Mouse (Mus musculus) hindbrain, embryonic 15.5 days (tissue): ENCODE results near the gene Tfrc. TPM values are rescaled to one million over a fixed set of nuclear protein-coding genes. Genes with fewer than 3 reads are reported as not detected.
"Not testable (repeated sequence)": the region's sequence is repeated elsewhere in the genome, so short reads cannot be mapped to it uniquely, and the experiment has no call there.

Source experiments
- ATAC-seq: fragments of 200-750 bp; cut with Nextera tagmentation; 2 replicates; pipeline ENCODE4 v1.8.0; 2017; ENCODE audit warnings: low read depth, moderate number of reproducible peaks, moderate TSS enrichment; ENCODE audit not compliant: low FRiP score
- H3K27ac ChIP-seq: fragments of 300-500 bp; sonication (generic); replicated peaks from 2 replicates; pipeline ENCODE4 v1.5.1; 2015; ENCODE audit warnings: mild to moderate bottlenecking, inconsistent platforms
- H3K27me3 ChIP-seq: fragments of 300-500 bp; sonication (generic); 2 replicates; pipeline ENCODE4 v1.6.1; 2015; ENCODE audit warnings: control low read depth, inconsistent platforms
- H3K36me3 ChIP-seq: fragments of 300-500 bp; sonication (generic); 2 replicates; pipeline ENCODE4 v1.6.1; 2015; ENCODE audit warnings: control low read depth, inconsistent platforms
- H3K4me1 ChIP-seq: fragments of 300-500 bp; sonication (generic); replicated peaks from 2 replicates; pipeline ENCODE4 v1.6.1; 2015; ENCODE audit warnings: control low read depth, inconsistent platforms
- H3K4me2 ChIP-seq: fragments of 300-500 bp; sonication (generic); 2 replicates; pipeline ENCODE4 v1.6.1; 2015; ENCODE audit warnings: moderate library complexity, mild to moderate bottlenecking, inconsistent platforms
- H3K4me3 ChIP-seq: fragments of 300-500 bp; sonication (generic); 2 replicates; pipeline ENCODE4 v1.5.1; 2015; ENCODE audit warnings: mild to moderate bottlenecking, inconsistent platforms
- H3K9ac ChIP-seq: fragments of 300-500 bp; sonication (generic); 2 replicates; pipeline ENCODE4 v1.6.1; 2015; ENCODE audit warnings: inconsistent platforms
- H3K9me3 ChIP-seq: fragments of 300-500 bp; sonication (generic); 2 replicates; pipeline ENCODE4 v1.6.1; 2016; ENCODE audit warnings: control low read depth, inconsistent platforms
- WGBS: fragments of 180-500 bp; shearing (Covaris S2); methylation state at CpG from one replicate; pipeline ENCODE4 v1.1.7; 2015; 5-methylcytosine and 5-hydroxymethylcytosine counted together
- polyA plus RNA-seq: library from polyadenylated mRNA; unstranded; fragments of >200 nt; fragmentation: Nextera tagmentation; extraction: Ambion mirVana; gene quantifications from 2 replicates; pipeline ENCODE4 v1.2.1, GENCODE M21; 2015

Gene Tfrc
- polyA plus RNA-seq, 1 experiment from 2014 or later, result 33.5 TPM

- no peak overlapping the region for H3K4me2 ChIP-seq
- no peak overlapping the region for H3K9ac ChIP-seq
- ATAC-seq, result no peak
- H3K27me3 ChIP-seq, result no peaks in the 10 kb centered on the region
- H3K27ac ChIP-seq, result no peak overlapping the region
- 68% methylated on average over 4 of the region's 4 CpGs for WGBS
- H3K4me1 ChIP-seq, result peaks cover 17% of the 10 kb centered on the region
- no peaks in the 10 kb centered on the region for H3K9me3 ChIP-seq
- peaks cover 40% of the 10 kb centered on the region for H3K36me3 ChIP-seq
- no peak overlapping the region for H3K4me3 ChIP-seq
Observed at GRCm38 (mm10) chr16:32614047-32614446, 5.3 kb downstream of the Tfrc start.

- Histone ChIP-seq H3K9ac (no peak overlapping the region), H3K36me3 (peaks cover 80% of the 10 kb centered on the region), H3K27me3 (no peaks in the 10 kb centered on the region), H3K4me2 (no peak overlapping the region), H3K9me3 (no peaks in the 10 kb centered on the region), H3K4me1 (no peaks in the 10 kb centered on the region), H3K4me3 (no peak overlapping the region), H3K27ac (no peak overlapping the region)
- WGBS, result 96% methylated on average over 1 of the region's 1 CpGs
- ATAC-seq, result no peak
Observed at GRCm38 (mm10) chr16:32618946-32619345, 10.2 kb downstream of the Tfrc start.

DNA sequence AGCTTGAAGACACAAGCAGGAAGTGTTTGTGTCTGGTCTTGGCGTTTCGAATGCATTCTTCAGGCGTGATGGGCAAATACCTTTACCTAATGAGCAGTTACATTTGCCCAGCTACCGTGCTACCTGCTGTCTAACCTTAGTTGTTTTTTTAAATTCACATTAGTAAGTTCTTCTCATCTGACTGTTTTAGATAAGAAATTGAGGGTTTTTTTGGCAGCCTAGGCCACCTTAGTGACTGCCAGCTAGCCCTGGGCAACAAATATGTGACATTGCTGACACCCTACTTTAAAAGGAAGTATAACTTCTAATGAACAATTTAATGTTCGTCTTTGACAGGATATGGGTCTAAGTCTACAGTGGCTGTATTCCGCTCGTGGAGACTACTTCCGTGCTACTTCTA lies 19.4 kb downstream of the Tfrc start:
- Histone ChIP-seq H3K27ac (no peak overlapping the region), H3K4me2 (no peak overlapping the region), H3K27me3 (no peaks in the 10 kb centered on the region), H3K36me3 (peaks cover 82% of the 10 kb centered on the region), H3K9ac (no peak overlapping the region), H3K4me3 (no peak overlapping the region), H3K9me3 (no peaks in the 10 kb centered on the region), H3K4me1 (no peaks in the 10 kb centered on the region)
- 96% methylated on average over 8 of the region's 8 CpGs for WGBS
- no peak for ATAC-seq

DNA sequence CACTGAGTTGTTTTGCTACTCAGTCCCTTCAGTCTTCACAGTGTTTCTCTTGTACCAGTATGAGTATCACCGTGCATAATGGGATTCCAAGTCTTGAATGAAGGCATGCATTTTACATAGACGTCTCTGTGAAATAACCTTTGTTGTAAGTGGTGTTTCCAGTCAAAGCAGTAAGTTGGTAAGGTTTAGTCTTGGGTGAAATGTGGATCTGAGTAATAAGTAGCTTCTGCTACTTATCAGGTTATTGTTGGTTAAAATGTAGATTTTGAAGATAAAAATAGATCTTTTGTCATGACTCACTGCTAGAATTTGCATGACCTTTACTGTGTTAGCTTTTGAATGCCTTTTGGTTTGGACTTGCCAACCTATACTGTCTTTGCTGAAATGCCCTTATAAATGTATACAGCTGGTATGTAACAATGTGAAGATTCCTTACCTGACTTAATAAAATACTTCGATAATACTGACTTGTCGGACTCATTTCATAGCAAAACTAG lies 23.7 kb downstream of the Tfrc start:
- Histone ChIP-seq H3K4me2 (no peak overlapping the region), H3K9ac (no peak overlapping the region), H3K4me1 (no peaks in the 10 kb centered on the region), H3K36me3 (peaks cover 46% of the 10 kb centered on the region), H3K4me3 (no peak overlapping the region), H3K27me3 (no peaks in the 10 kb centered on the region), H3K27ac (no peak overlapping the region), H3K9me3 (no peaks in the 10 kb centered on the region)
- 84% methylated on average over 4 of the region's 4 CpGs for WGBS
- ATAC-seq, result no peak

DNA sequence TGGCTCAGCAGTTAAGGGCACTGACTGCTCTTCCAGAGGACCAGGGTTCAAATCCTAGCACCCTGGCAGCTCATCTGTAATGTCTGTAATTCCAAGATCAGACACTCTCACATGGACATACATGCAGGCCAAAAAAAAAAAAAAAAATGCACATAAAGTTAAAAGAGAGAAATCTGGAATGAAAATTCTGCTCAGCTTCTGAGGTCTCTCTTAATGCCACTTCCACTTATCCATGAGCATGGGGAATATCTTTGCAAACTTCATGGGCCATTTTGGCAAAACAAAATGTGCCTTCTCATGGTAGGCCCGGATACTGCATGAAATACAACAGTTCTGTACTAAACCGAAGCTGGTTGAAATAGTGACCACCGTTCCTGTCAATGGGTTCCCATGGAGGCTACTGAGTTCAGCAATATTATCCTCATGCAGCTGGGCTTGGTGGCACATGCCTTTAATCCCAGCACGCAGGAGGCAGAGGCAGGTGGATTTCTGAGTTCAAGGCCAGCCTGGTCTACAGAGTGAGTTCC lies 24.8 kb downstream of the Tfrc start:
- WGBS, result 91% methylated on average over 4 of the region's 4 CpGs
- Histone ChIP-seq H3K4me1 (peaks cover 3% of the 10 kb centered on the region; the same call in 1 of the 2 replicates), H3K9me3 (no peaks in the 10 kb centered on the region), H3K4me2 (no peak overlapping the region), H3K4me3 (no peak overlapping the region), H3K36me3 (peaks cover 38% of the 10 kb centered on the region), H3K9ac (no peak overlapping the region), H3K27ac (no peak overlapping the region), H3K27me3 (no peaks in the 10 kb centered on the region)
- ATAC-seq, result no peak

- ATAC-seq, result no peak
- Histone ChIP-seq H3K4me1 (peaks cover 5% of the 10 kb centered on the region; the same call in 1 of the 2 replicates), H3K9me3 (no peaks in the 10 kb centered on the region), H3K9ac (no peak overlapping the region), H3K4me2 (no peak overlapping the region), H3K27ac (no peak overlapping the region), H3K27me3 (no peaks in the 10 kb centered on the region), H3K4me3 (no peak overlapping the region), H3K36me3 (peaks cover 32% of the 10 kb centered on the region)
- 84% methylated on average over 5 of the region's 5 CpGs for WGBS
Observed at GRCm38 (mm10) chr16:32634183-32634582, 25.5 kb downstream of the Tfrc start.

GRCm38 (mm10) chr16:32635314-32635713 lies 26.6 kb downstream of the Tfrc start:
- WGBS, result 70% methylated on average over 3 of the region's 3 CpGs
- Histone ChIP-seq H3K4me2 (no peak overlapping the region), H3K27ac (no peak overlapping the region), H3K9ac (no peak overlapping the region), H3K27me3 (no peaks in the 10 kb centered on the region), H3K9me3 (no peaks in the 10 kb centered on the region), H3K4me3 (no peak overlapping the region), H3K36me3 (peaks cover 21% of the 10 kb centered on the region), H3K4me1 (peaks cover 5% of the 10 kb centered on the region; the same call in 1 of the 2 replicates)
- peak; percentile 65; the same call in 1 of the 2 replicates for ATAC-seq

DNA sequence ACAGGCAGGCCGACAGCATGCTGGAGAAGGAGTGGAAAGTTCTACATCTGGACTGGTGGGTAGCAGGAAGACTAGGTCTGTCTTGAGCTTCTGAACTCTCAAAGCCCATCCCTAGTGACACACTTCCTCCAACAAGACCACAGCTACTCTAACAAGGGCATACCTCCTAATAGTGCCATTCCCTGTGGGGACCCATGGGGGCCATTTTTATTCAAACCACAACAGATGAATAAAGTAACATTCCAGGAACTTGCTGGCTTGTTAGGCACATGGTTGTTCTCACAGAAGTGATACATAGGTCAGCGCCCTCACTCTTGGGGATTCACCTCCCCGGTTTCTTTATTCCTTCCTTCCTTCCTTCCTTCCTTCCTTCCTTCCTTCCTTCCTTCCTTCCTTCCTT lies 27.6 kb downstream of the Tfrc start:
- H3K4me3 ChIP-seq, result no peak overlapping the region
- H3K4me2 ChIP-seq, result no peak overlapping the region
- H3K9me3 ChIP-seq, result no peaks in the 10 kb centered on the region
- peaks cover 12% of the 10 kb centered on the region; the same call in 1 of the 2 replicates for H3K36me3 ChIP-seq
- H3K4me1 ChIP-seq, result peaks cover 5% of the 10 kb centered on the region; the same call in 1 of the 2 replicates
- H3K27me3 ChIP-seq, result no peaks in the 10 kb centered on the region
- no peak overlapping the region for H3K9ac ChIP-seq
- 90% methylated on average over 3 of the region's 3 CpGs for WGBS
- no peak overlapping the region for H3K27ac ChIP-seq
- no peak; the same call in 1 of the 2 replicates for ATAC-seq

GRCm38 (mm10) chr16:32636871-32637521 lies 28.3 kb downstream of the Tfrc start:
- H3K4me1 ChIP-seq, result peaks cover 5% of the 10 kb centered on the region; the same call in 1 of the 2 replicates
- H3K4me2 ChIP-seq, result no peak overlapping the region
- H3K27ac ChIP-seq, result no peak overlapping the region
- H3K27me3 ChIP-seq, result no peaks in the 10 kb centered on the region
- H3K4me3 ChIP-seq, result no peak overlapping the region
- peaks cover 8% of the 10 kb centered on the region; the same call in 1 of the 2 replicates for H3K36me3 ChIP-seq
- ATAC-seq, result no peak
- H3K9ac ChIP-seq, result no peak overlapping the region
- WGBS, result 39% methylated on average over 6 of the region's 6 CpGs
- H3K9me3 ChIP-seq, result no peaks in the 10 kb centered on the region

DNA sequence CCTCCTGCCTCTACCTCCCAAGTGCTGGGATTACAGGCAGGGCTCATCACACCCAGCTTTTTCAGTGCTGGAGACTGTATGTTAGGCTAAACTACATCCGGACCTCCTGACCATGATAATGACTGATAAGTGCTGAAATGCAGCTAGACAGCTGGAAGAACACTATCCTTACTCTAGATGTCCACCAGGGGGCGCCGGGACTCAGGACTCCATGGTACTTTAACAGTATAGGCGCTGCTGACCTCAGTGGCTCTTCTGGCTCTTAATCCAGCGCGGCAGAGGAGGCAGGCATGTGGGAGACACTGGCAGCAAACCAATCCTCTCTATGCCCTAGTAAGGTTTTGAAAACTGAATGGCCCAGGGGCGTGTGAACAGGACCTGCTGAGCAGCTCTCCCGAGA lies 29.8 kb downstream of the Tfrc start:
- H3K9ac ChIP-seq, result 0 out of 2 replicates have a peak overlapping the region, but pooled peaks have one; percentile 20
- H3K36me3 ChIP-seq, result no peaks in the 10 kb centered on the region
- no peak overlapping the region for H3K4me2 ChIP-seq
- 9% methylated on average over 8 of the region's 8 CpGs for WGBS
- H3K27me3 ChIP-seq, result no peaks in the 10 kb centered on the region
- no peak overlapping the region for H3K27ac ChIP-seq
- H3K4me3 ChIP-seq, result no peak overlapping the region
- H3K9me3 ChIP-seq, result no peaks in the 10 kb centered on the region
- peak; percentile 67; the same call in 1 of the 2 replicates for ATAC-seq
- peaks cover 9% of the 10 kb centered on the region for H3K4me1 ChIP-seq

- WGBS, result 66% methylated on average over 5 of the region's 5 CpGs
- no peaks in the 10 kb centered on the region for H3K27me3 ChIP-seq
- peaks cover 18% of the 10 kb centered on the region for H3K4me1 ChIP-seq
- H3K36me3 ChIP-seq, result no peaks in the 10 kb centered on the region
- H3K9ac ChIP-seq, result no peak overlapping the region
- no peak overlapping the region for H3K4me3 ChIP-seq
- ATAC-seq, result no peak
- H3K9me3 ChIP-seq, result no peaks in the 10 kb centered on the region
- no peak overlapping the region for H3K27ac ChIP-seq
- H3K4me2 ChIP-seq, result no peak overlapping the region
Observed at GRCm38 (mm10) chr16:32640096-32640495, 31.4 kb downstream of the Tfrc start.

GRCm38 (mm10) chr16:32640683-32641082 lies 32.0 kb downstream of the Tfrc start:
- WGBS, result 72% methylated on average over 2 of the region's 2 CpGs
- not testable (repeated sequence) for H3K36me3 ChIP-seq, H3K4me3 ChIP-seq, H3K27ac ChIP-seq, H3K27me3 ChIP-seq, ATAC-seq, H3K9ac ChIP-seq, H3K9me3 ChIP-seq, H3K4me2 ChIP-seq
- peaks cover 24% of the 10 kb centered on the region for H3K4me1 ChIP-seq
